Mouse (Mus musculus) bone marrow, adult 2 months (tissue): ENCODE results near the gene 2310039H08Rik. TPM values are rescaled to one million over a fixed set of nuclear protein-coding genes. Genes with fewer than 3 reads are reported as not detected.

Source experiments
- H3K27ac ChIP-seq: fragments of 200-500 bp; 2 replicates; pipeline ENCODE4 v1.5.1; 2012; ENCODE audit warnings: low read depth, mild to moderate bottlenecking, control low read depth, inconsistent platforms, low read length; ENCODE audit not compliant: control insufficient read depth, poor library complexity, insufficient read depth
- H3K4me1 ChIP-seq: fragments of 200-500 bp; 2 replicates; pipeline ENCODE4 v1.6.1; 2011; ENCODE audit warnings: low read length; ENCODE audit not compliant: control insufficient read depth, insufficient read depth
- H3K4me3 ChIP-seq: fragments of 200-500 bp; replicated peaks from 2 replicates; pipeline ENCODE3; 2011; ENCODE audit warnings: mild to moderate bottlenecking, low read depth, low read length, control low read depth; ENCODE audit not compliant: control insufficient read depth
- CTCF ChIP-seq: fragments of 200-500 bp; IDR thresholded peaks from 2 replicates; pipeline ENCODE4 v1.5.1; 2011; ENCODE audit warnings: low read length, control low read depth; ENCODE audit not compliant: control insufficient read depth, insufficient read depth
- POLR2A ChIP-seq: fragments of 200-500 bp; IDR thresholded peaks from 2 replicates; pipeline ENCODE4 v1.6.1; 2011; ENCODE audit warnings: low read depth, mild to moderate bottlenecking, control low read depth, low read length, borderline replicate concordance; ENCODE audit not compliant: control insufficient read depth
- WGBS: fragments of 180-500 bp; shearing (Covaris S2); methylation state at CpG from one replicate; pipeline ENCODE4 v1.1.7; 2018; 5-methylcytosine and 5-hydroxymethylcytosine counted together
- polyA plus RNA-seq: library from polyadenylated mRNA; stranded (reverse); fragments of >200 nt; gene quantifications from 2 replicates; pipeline ENCODE4 v1.2.4, GENCODE M21; 2011; ENCODE audit warnings: low replicate concordance; ENCODE audit not compliant: missing spikeins, insufficient read depth, insufficient read length

Gene 2310039H08Rik
- polyA plus RNA-seq, 1 experiment = 18.3 TPM

DNA sequence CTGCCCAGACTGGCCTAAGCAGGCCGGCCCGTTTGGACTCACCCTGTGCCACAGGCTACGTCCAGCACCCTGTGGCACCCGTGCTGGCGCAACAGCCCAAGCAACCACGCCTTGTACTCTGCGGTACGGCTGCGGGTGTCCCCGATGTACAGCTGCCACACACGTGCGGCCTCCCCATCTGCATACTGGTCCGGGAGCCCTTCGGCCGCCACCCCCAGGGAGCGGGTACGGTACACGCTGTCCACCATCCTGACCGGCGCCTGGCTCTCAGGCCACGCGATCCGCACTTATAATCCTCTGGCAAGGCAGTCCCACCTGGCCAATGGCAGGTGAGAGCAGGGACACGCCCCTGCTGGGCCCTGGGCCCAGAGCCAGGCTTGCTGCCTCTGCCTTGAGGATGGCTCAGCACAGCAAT is 43.5 kb upstream of the 2310039H08Rik start, which contains the start of gene Gnmt:
Gene Gnmt (minus strand): TSS at position 265 of the 415 bp plus-strand sequence.
- H3K4me1 ChIP-seq = no peaks in the 10 kb centered on the region
- TF ChIP-seq CTCF (no peak), POLR2A (no peak)
- no peak within 1 kb of the TSS for H3K4me3 ChIP-seq
- no peak within 1 kb of the TSS for H3K27ac ChIP-seq
- 59% methylated on average over 24 of the region's 24 CpGs for WGBS

DNA sequence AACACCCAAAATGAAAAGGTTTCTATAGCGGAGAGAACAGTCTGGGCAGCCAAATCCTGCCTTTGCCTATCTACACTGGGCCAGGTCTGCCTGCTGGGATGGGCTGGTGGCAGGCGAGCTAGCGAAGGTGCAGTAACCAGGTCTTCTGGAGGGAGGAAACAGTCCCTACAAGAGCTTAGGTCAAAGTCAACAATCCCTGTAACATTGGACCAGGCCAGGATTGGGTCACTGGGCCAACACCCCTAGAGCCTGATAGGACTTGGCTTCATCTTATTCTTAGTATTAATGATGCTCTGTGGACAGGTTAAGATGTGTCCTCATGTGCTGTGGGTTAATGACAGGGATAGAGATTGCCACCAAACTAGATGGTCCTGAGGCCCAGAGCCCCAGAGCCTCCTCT is 38.4 kb upstream of the 2310039H08Rik start:
- H3K4me3 ChIP-seq = no peak overlapping the region
- no peak for TF ChIP-seq POLR2A
- TF ChIP-seq CTCF = no peak
- no peaks in the 10 kb centered on the region for H3K4me1 ChIP-seq
- 86% methylated on average over 3 of the region's 3 CpGs for WGBS
- no peak overlapping the region for H3K27ac ChIP-seq

DNA sequence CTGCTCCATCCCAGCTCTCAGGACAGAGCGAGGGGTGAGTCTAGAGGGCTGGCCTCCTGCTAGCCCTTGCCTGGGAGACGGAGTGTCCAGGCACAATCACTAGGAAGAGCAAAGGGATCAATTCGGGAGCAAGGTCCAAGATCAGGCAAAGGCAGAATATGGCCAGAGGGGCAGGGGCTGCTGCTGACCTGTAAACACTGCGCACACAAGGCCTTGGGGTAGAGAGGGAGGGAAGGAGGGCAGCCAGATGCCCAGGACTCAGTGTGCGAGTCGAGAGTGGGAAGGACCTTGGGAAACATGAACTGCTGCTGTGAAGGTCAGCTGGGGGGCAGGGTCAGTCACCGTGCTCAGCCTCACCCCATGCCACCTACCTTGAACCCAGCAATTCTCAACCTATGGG is 37.1 kb upstream of the 2310039H08Rik start:
- no peak for TF ChIP-seq CTCF
- TF ChIP-seq POLR2A = no peak
- Histone ChIP-seq H3K4me3 (no peak overlapping the region), H3K27ac (no peak overlapping the region), H3K4me1 (no peaks in the 10 kb centered on the region)
- WGBS = 83% methylated on average over 7 of the region's 7 CpGs

DNA sequence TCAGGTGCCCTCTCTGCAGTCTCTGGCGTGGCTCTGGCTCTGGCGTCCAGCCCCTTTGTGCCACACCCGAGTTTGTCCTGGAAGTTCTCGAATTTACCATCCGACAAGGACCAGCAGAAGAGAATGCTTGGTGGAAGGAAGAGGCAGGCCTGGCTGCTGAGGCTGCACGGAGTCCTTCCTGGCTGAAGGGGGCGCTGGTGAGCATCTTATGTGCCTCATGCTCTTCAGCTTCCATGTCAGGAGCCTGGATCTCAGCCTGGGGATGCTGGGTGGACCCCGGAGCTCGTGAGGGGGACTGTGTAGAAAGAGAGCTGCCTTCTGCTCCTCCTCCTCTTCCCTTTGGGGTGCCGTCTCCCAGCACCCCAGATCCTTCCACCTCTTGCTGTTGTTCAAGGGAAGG is 36.3 kb upstream of the 2310039H08Rik start:
- 73% methylated on average over 10 of the region's 10 CpGs for WGBS
- no peak overlapping the region for H3K27ac ChIP-seq
- H3K4me3 ChIP-seq = no peak overlapping the region
- H3K4me1 ChIP-seq = no peaks in the 10 kb centered on the region
- TF ChIP-seq POLR2A = no peak
- TF ChIP-seq CTCF = peak; percentile 72

DNA sequence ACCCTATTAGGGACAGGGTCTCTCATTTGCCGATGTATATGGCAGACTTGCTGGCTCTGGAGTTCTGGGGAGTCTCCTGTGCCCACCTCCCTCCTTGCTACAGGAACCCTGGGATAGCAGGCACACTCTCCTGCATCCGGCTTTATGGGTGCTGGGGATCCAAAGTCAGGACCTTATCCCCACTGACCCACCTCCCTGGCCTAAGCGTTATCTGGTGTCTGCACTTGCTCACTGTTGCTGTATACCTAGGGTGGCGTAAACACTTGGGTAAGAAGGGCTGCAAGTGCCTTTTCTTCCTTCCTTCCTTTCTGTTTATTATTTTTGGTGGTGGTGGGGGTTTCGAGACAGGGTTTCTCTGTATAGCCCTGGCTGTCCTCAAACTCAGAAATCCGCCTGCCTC is 31.1 kb upstream of the 2310039H08Rik start:
- H3K4me1 ChIP-seq = no peaks in the 10 kb centered on the region
- no peak overlapping the region for H3K27ac ChIP-seq
- TF ChIP-seq CTCF = no peak
- TF ChIP-seq POLR2A = no peak
- H3K4me3 ChIP-seq = no peak overlapping the region
- WGBS = 74% methylated on average over 6 of the region's 6 CpGs

DNA sequence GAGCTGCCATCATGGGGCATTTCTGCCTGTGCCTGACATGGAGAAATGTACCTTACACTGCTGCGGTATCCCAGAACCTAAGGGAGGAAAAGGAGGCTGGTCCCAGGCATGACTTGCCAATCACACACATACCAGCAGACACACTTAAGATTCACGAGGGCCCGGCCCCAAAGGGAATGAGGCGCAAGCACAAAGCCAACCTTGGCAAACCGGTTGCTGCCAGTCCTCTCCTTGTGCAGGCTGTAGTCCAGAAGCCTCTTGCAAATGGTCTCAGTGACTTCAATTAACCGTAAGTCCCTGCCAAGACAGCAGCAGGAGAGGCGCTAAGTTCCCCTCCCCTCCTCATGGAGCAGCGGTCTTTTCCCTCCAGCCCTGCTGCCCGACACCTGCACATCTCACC is 29.4 kb upstream of the 2310039H08Rik start:
- Histone ChIP-seq H3K4me3 (no peak overlapping the region), H3K4me1 (no peaks in the 10 kb centered on the region), H3K27ac (no peak overlapping the region)
- 89% methylated on average over 9 of the region's 9 CpGs for WGBS
- TF ChIP-seq CTCF (no peak), POLR2A (no peak)

DNA sequence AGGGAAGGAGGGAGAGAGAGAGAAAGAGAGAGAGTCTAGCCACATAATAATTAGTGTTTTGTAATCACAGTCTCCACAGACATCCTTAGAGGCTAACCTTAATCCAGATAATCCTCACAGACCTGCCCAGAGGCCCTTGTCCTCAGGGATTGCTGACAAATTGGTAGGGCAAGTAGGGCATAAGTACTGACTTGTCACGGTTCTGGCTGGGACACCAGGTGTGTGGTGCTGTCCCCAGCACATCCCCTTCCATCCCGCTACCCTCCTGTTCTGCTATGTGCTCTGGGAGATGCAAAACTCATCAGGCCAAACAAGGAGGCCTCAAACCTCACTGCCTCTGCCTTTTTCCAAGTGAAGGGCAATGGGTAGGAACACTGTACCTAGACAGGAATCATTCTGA is 26.9 kb upstream of the 2310039H08Rik start:
- Histone ChIP-seq H3K4me1 (no peaks in the 10 kb centered on the region; the same call in 1 of the 2 replicates), H3K27ac (no peak overlapping the region), H3K4me3 (no peak overlapping the region)
- WGBS = 87% methylated on average over 2 of the region's 2 CpGs
- TF ChIP-seq POLR2A (no peak), CTCF (no peak)

DNA sequence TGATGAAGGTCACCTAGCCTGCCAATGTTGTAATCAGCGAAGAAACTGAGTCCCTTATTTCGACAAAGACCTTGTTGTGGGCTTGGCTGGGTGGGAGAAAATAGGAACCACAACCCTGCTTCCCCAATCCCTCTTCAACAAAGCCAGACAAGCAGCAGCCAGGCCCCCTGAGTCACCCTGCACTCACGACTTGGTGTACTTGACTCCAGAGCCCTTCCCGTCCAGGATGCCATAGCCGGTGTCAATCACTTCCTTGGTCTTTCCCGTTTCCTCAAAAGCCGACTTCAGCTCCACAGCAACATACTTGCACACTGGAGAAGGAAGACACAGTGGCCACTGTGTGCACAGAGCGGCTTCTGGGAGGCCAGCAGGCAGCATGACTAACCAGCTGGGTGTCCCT is 25.2 kb upstream of the 2310039H08Rik start:
- Histone ChIP-seq H3K4me1 (no peaks in the 10 kb centered on the region; the same call in 1 of the 2 replicates), H3K27ac (no peak overlapping the region), H3K4me3 (no peak overlapping the region)
- TF ChIP-seq POLR2A (no peak), CTCF (no peak)
- WGBS = 46% methylated on average over 8 of the region's 8 CpGs

DNA sequence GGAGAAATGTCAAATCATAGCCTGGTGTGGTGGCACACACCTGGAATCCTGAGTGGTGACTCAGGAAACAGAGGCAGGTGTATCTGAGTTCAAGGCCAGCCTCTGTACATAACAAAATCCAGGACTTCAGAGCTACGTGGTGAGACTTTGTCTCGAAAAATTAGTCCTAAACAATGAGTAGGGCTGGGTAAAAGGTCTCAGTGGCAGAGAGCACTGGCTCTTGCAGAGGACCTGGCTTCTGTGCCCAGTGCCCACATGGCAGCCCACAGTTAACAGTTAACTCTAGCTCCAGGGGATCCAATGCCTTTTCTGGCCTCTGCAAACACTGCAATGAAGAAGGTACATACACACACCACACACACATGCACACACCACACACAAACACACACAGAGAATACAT is 24.6 kb upstream of the 2310039H08Rik start:
- Histone ChIP-seq H3K4me3 (no peak overlapping the region), H3K27ac (no peak overlapping the region), H3K4me1 (no peaks in the 10 kb centered on the region; the same call in 1 of the 2 replicates)
- 91% methylated on average over 2 of the region's 2 CpGs for WGBS
- TF ChIP-seq CTCF = no peak
- no peak for TF ChIP-seq POLR2A
